12 mouse cellular contexts compared by ENCODE assay signal in genomic region chr10:44427426-44427825, GRCm38 (mm10).
DNase-seq lines count a peak whose midpoint lies in the region; ATAC-seq and TF ChIP-seq lines count a peak whose summit lies in the region.
"Had no signal": no experiment of that assay in that cellular context is flagged by ENCODE, and none has a peak within 500 bp of the region (broad histone marks: within the 10 kb centered on the region; RNA-seq: fewer than 3 reads in every experiment).

No protein-coding gene starts in this region.

- no peak overlapping the region for H3K27ac ChIP-seq in heart, embryonic 13.5 days (replicated peaks)
- peak overlapping the region; percentile 59 for H3K27ac ChIP-seq in brown adipose tissue, adult 24 weeks (replicated peaks; ENCODE audit: low read depth, low read length)
- peak overlapping the region; percentile 69 for H3K27ac ChIP-seq in kidney, postnatal 0 days

- ATAC-seq in heart, embryonic 13.5 days (ENCODE audit: extremely low read depth, insufficient number of reproducible peaks, low FRiP score, low TSS enrichment), result no peak
- no peak; the same call in 1 of the 2 replicates for ATAC-seq in kidney, postnatal 0 days (replicated peaks; ENCODE audit: low FRiP score, low read depth)
- no peak for ATAC-seq in cerebellum, adult (ENCODE audit: insufficient number of reproducible peaks, low FRiP score, low TSS enrichment)
- ATAC-seq in frontal cortex, adult (ENCODE audit: low TSS enrichment), result no peak

- H3K36me3 ChIP-seq in heart, embryonic 13.5 days, result no peaks in the 10 kb centered on the region
- no peaks in the 10 kb centered on the region for H3K36me3 ChIP-seq in kidney, postnatal 0 days (ENCODE audit: insufficient read depth, low read length)

- 80% methylated on average over 11 of the region's 11 CpGs for WGBS in heart, embryonic 13.5 days
- 63% methylated on average over 11 of the region's 11 CpGs for WGBS in kidney, postnatal 0 days

- no peaks in the 10 kb centered on the region for H3K27me3 ChIP-seq in heart, embryonic 13.5 days (replicated peaks)
- no peaks in the 10 kb centered on the region for H3K27me3 ChIP-seq in kidney, postnatal 0 days (ENCODE audit: insufficient read depth, low read length)

- H3K9me3 ChIP-seq in heart, embryonic 13.5 days, result no peaks in the 10 kb centered on the region
- H3K9me3 ChIP-seq in kidney, postnatal 0 days (replicated peaks; ENCODE audit: low read length), result no peaks in the 10 kb centered on the region

- H3K4me2 ChIP-seq in heart, embryonic 13.5 days, result 0 out of 2 replicates have a peak overlapping the region, but pooled peaks have one; percentile 4
- H3K4me2 ChIP-seq in kidney, postnatal 0 days (ENCODE audit: low read length), result peak overlapping the region; percentile 31
- H3K4me2 ChIP-seq: liver, embryonic 11.5 days had no signal

- no peak overlapping the region for H3K4me3 ChIP-seq in heart, embryonic 13.5 days
- peak overlapping the region; percentile 21 for H3K4me3 ChIP-seq in brown adipose tissue, adult 24 weeks (ENCODE audit: insufficient read depth, low read depth, low read length)
- H3K4me3 ChIP-seq in kidney, postnatal 0 days (replicated peaks; ENCODE audit: low read depth, low read length), result no peak overlapping the region

- no peak for DNase-seq in heart, adult 9 months (ENCODE audit: low spot score in 2 of 2)
- DNase-seq in CD4-positive helper T cell, adult 2 months (ENCODE audit: low read depth, low spot score), result peak; percentile 52
- peak; percentile 35 for DNase-seq in kidney, postnatal 0 days (ENCODE audit: low spot score)
- DNase-seq in frontal cortex, postnatal 14 days (ENCODE audit: low spot score in 2 of 2), result no peak
- DNase-seq: cerebellum, adult 2 months; gastrocnemius, postnatal 36 days; thymus, adult 18-20 months had no signal

- no peak for TF ChIP-seq CTCF in kidney, postnatal 0 days (IDR thresholded peaks at IDR 0.05; ENCODE audit: low read depth)

- no peak overlapping the region for H3K9ac ChIP-seq in heart, embryonic 13.5 days
- no peak overlapping the region for H3K9ac ChIP-seq in kidney, postnatal 0 days (ENCODE audit: low read depth, low read length)

- H3K4me1 ChIP-seq in heart, embryonic 13.5 days, result peaks cover 9% of the 10 kb centered on the region; the same call in 1 of the 2 replicates
- peaks cover 2% of the 10 kb centered on the region for H3K4me1 ChIP-seq in brown adipose tissue, adult 24 weeks (ENCODE audit: control insufficient read depth, insufficient read depth, insufficient read length, low read length)
- no peaks in the 10 kb centered on the region for H3K4me1 ChIP-seq in kidney, postnatal 0 days (replicated peaks; ENCODE audit: insufficient read depth, low read length)

Comparison
In these comparisons a context has a peak if more than half of its experiments do, and no peak if none do; other contexts are left out.
1. DNase-seq: peak in CD4-positive helper T cell, adult 2 months (single experiment) and kidney, postnatal 0 days (single experiment); none in heart, adult 9 months (0 of 2) and frontal cortex, postnatal 14 days (0 of 2).